ENCODE assay signal across 22 mouse cellular contexts in the genomic region with DNA sequence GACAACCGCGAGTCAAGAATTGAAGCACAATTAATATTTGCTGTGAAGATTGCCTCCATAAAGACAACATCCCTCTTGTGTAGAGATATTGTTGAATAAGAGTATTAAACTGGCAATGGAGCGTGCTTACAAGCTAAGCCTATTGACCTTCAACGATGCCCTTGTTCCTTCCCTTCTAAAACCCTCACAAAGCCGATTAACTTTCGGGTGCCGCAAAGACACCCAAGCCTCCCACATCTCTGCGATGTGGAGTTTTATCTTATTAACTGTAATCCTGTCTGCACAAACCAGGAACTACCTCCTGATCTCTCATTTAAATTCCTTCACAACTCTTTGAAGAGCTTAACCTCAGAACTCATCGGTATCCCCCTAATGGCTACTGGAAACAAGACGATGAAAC.
DNase-seq lines count a peak whose midpoint lies in the region.
"Had no signal": no experiment of that assay in that cellular context is flagged by ENCODE, and none has a peak within 500 bp of the region (broad histone marks: within the 10 kb centered on the region; RNA-seq: fewer than 3 reads in every experiment).

No protein-coding gene starts in this region.

- H3K9me3 ChIP-seq in heart, embryonic 10.5 days, result peaks cover 3% of the 10 kb centered on the region; the same call in 1 of the 2 replicates
- H3K9me3 ChIP-seq: embryonic facial prominence, embryonic 15.5 days had no signal

- no peaks in the 10 kb centered on the region for H3K4me1 ChIP-seq in heart, embryonic 10.5 days
- H3K4me1 ChIP-seq: embryonic facial prominence, embryonic 12.5 days; embryonic facial prominence, embryonic 15.5 days; forebrain, embryonic 10.5 days; forebrain, embryonic 12.5 days; forebrain, embryonic 15.5 days had no signal

- no peaks in the 10 kb centered on the region for H3K27me3 ChIP-seq in heart, embryonic 10.5 days (ENCODE audit: insufficient read depth, poor library complexity, severe bottlenecking)
- H3K27me3 ChIP-seq: embryonic facial prominence, embryonic 12.5 days; embryonic facial prominence, embryonic 15.5 days; forebrain, embryonic 12.5 days; forebrain, embryonic 15.5 days had no signal

- no peak overlapping the region for H3K27ac ChIP-seq in heart, embryonic 10.5 days
- H3K27ac ChIP-seq: embryonic facial prominence, embryonic 12.5 days; embryonic facial prominence, embryonic 15.5 days; forebrain, embryonic 10.5 days; forebrain, embryonic 12.5 days; forebrain, embryonic 15.5 days had no signal

- DNase-seq in heart, embryonic 10.5 days (ENCODE audit: low spot score), result peak; percentile 27
- DNase-seq in heart, adult 9 months (ENCODE audit: low spot score in 2 of 2), result no peak
- DNase-seq in retina, postnatal 1 day, result peak; percentile 67
- DNase-seq in retina, postnatal 7 days (ENCODE audit: low read depth, low spot score), result peak; percentile 53
- DNase-seq in frontal cortex, postnatal 25 days (ENCODE audit: low spot score in 2 of 2), result no peak
- DNase-seq: adrenal gland, adult 2 months; adrenal gland, postnatal 10 days; adrenal gland, postnatal 25 days; cerebellum, adult 11 months; cerebellum, adult 18-20 months; cerebellum, adult 8-10 months; cerebellum, adult 9-11 months; cerebellum, postnatal 14 days; cerebellum, postnatal 36 days; embryo, embryonic 11 days; forebrain, postnatal 0 days had no signal

- no peak overlapping the region for H3K4me3 ChIP-seq in heart, embryonic 10.5 days
- H3K4me3 ChIP-seq: embryonic facial prominence, embryonic 12.5 days; embryonic facial prominence, embryonic 15.5 days; erythroblast, embryonic 14.5 days; forebrain, embryonic 10.5 days; forebrain, embryonic 12.5 days; forebrain, embryonic 15.5 days had no signal

- 94% methylated on average over 10 of the region's 10 CpGs for WGBS in heart, embryonic 10.5 days

- no peaks in the 10 kb centered on the region for H3K36me3 ChIP-seq in heart, embryonic 10.5 days
- H3K36me3 ChIP-seq: embryonic facial prominence, embryonic 12.5 days; embryonic facial prominence, embryonic 15.5 days; forebrain, embryonic 10.5 days; forebrain, embryonic 12.5 days; forebrain, embryonic 15.5 days had no signal

Comparison
In these comparisons a context has a peak if more than half of its experiments do, and no peak if none do; other contexts are left out.
1. DNase-seq: peak in heart, embryonic 10.5 days (single experiment), retina, postnatal 1 day (single experiment) and retina, postnatal 7 days (single experiment); none in heart, adult 9 months (0 of 2) and frontal cortex, postnatal 25 days (0 of 2).